Mouse (Mus musculus) CD4-positive, CD25-positive, alpha-beta regulatory T cell, adult 2 months (primary cell): ENCODE results near the gene Casp12.
"Not testable (repeated sequence)": the region's sequence is repeated elsewhere in the genome, so short reads cannot be mapped to it uniquely, and the experiment has no call there.

ENCODE experiments used
- DNase-seq: peaks from one replicate; pipeline ENCODE4 v3.0.0-alpha.2; 2012; ENCODE audit warnings: low read depth, low spot score

Gene Casp12

DNA sequence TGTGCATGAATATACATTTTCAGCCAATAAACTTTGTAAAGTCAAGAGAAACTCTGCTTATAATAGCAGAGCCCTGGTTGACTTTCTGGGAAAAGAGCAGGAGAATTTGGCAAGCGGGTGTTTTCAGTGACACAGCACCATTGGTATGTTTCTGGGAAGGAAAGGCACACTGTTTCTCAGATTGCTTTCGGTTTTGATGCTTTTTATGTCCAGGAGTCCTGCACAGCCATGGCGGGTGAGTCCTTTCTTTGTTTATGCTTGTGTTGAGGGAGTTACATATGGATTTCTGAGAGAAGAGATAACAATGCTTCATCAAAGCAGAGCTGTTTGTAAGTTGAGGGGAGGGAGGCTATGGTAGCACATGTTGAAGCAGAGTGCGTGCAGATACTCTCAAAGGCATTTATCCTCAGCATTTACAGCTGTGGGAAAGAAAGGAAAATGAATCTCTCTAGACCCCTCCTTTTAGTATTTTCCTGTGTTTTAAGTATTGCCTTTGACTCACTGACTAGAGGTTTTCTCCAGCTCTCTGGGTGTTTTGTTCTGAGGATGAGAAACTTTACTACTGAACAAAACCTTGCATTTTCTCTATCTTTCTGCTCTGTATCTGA lies at the start of gene Casp12:
Gene Casp12, plus strand, starts transcription at position 140 of the 608 bp plus-strand sequence.
- no peak for DNase-seq

GRCm38 (mm10) chr9:5296354-5297237 lies 48.6 kb upstream of the Casp12 start:
- DNase-seq, result no peak

- peak; percentile 38 for DNase-seq
These were observed 46.7 kb upstream of the Casp12 start, which contains the start of gene Casp1 for GRCm38 (mm10) chr9:5298329-5299131. Gene Casp1 (plus strand): TSS chr9:5298517.

DNA sequence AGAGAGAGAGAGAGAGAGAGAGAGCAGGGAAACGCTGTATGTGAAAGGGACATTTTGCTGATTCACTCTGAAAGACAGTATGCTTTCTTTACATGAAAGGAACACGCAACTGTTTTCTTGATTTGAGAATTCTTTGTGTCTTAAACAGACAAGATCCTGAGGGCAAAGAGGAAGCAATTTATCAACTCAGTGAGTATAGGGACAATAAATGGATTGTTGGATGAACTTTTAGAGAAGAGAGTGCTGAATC lies 46.2 kb upstream of the Casp12 start:
- DNase-seq, result no peak

GRCm38 (mm10) chr9:5308561-5308960 lies 36.7 kb upstream of the Casp12 start, which contains the start of gene Casp4:
Gene Casp4 (plus strand): TSS chr9:5308828.
- peak; percentile 61 for DNase-seq

GRCm38 (mm10) chr9:5310112-5310511 lies 35.1 kb upstream of the Casp12 start:
- no peak for DNase-seq

DNA sequence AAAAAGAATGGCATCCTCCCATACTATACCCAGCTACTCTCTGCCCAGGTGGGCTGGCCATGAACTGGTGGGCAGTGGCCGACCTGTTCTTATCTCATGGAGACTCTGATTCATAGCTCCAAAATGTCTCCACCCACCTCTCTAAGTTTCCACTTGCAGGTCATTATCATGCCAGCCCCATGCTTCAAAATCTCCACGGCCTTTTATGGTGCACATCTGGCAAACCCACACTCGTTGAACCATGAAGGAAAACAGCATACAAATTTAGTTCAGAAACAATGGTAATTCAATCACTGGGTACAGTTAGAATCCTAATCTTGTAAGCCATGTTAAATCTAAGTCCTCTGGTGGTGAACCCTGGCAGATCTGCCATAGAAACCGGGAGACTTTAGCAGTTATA lies 33.8 kb upstream of the Casp12 start:
- DNase-seq, result peak; percentile 35

DNA sequence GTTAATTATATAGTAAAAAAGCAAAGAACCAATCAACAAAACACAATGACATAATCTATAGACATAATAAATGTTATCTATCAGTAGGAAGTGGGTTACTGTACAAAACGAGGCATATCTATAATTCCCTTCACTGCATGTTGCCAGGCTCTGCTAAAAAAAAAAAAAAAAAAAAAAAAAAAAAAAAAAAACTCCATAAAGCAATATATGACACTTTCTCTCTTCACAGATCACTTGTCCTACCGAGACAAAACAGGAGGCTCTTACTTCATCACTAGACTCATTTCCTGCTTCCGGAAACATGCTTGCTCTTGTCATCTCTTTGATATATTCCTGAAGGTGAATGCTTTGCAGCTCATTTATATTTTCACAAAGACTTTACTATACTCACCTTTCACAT lies 17.0 kb upstream of the Casp12 start:
- no peak for DNase-seq

DNA sequence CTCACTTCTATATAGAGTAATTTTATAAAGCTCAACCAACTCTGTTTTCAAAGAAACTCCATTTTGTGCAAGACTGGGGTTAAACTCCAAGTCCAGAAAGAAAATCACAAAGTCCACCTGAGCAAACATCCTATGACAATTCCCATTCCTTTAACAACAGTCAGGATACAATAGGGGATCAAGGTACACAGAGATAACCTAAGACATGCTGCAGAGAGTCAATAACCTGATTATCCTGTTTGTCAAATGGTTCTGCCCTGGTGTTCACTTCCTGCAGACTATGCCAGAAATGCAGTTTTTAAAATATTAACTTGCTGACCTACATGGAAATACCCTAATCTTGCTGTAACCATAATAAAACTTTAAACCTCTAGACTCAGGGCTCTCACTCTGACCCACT lies 12.8 kb upstream of the Casp12 start:
- no peak for DNase-seq

DNA sequence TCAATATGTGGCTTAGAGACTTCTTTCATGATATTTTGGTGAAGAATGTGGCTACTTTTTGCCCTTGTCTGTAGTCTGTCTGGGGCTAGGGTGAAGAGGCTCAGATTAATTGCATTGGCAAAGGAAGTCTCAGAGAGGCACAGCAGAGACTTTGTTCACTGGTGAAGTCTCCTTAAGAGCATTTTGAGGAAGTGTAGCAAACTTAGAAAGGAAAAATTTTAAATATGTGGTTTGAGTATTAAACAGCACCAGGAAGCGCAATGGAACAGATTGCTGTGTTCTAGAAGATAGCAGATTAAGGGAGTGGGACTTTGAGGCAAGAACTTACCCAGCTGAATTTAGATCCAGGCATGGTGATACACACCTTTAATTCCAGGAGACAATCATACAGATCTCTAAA lies 11.8 kb upstream of the Casp12 start:
- no peak for DNase-seq

GRCm38 (mm10) chr9:5343092-5343491 lies 2.1 kb upstream of the Casp12 start:
- no peak for DNase-seq

- DNase-seq, result no peak
These were observed 1.1 kb upstream of the Casp12 start for GRCm38 (mm10) chr9:5344090-5344489.

- DNase-seq, result no peak
These were observed 2.2 kb downstream of the Casp12 start for GRCm38 (mm10) chr9:5347381-5347780.

DNA sequence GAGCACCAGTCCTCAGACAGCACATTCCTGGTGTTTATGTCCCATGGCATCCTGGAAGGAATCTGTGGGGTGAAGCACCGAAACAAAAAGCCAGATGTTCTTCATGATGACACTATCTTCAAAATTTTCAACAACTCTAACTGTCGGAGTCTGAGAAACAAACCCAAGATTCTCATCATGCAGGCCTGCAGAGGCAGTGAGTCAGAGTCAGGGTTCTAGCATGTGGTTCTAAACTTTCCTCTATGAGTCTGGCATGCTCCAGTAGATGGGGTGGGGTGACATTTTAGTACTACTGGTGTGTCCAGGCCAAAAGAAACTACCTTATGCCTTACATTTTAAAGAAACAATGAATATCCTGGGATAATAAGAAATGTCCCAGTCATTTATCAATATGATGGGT lies 8.4 kb downstream of the Casp12 start:
- no peak for DNase-seq

DNA sequence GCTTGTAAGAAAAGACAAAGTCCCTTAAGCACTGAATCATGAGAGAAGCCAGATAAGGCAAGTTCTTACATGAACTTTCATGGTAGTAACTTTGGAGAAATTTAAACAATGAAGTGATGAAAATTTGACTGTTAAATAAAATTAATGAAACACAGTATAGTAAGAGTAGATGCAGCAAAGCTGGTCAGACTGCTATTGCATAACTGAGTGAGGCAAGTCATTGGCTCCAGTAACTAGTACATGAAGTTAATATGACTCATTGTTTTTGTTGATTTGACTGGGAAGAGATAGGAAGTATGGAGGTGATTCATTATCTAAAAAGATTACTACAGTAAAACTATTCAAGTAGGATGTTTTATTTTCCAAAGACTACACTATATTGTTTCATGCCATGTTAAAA lies 11.6 kb downstream of the Casp12 start:
- no peak for DNase-seq

DNA sequence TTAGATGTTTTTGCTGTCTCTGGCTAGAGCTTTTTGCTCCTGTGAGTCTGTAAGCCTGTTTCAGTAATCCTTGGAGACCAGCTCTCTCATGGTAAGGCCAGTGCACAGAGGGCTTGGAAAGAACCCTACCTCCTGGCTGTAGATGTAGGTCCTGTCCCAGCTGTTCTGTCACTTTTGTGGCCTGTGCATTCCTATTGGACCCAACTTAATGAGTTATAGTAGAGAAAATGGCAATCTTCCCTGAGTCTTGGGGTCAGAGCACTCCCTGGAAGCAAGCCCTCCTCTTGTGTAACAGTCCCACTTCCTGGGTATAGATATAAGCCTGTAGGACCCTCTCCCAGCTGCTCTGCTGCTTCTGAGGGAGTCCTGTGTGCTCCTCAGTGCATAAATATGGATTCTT lies 48.3 kb downstream of the Casp12 start:
- DNase-seq, result no peak

DNA sequence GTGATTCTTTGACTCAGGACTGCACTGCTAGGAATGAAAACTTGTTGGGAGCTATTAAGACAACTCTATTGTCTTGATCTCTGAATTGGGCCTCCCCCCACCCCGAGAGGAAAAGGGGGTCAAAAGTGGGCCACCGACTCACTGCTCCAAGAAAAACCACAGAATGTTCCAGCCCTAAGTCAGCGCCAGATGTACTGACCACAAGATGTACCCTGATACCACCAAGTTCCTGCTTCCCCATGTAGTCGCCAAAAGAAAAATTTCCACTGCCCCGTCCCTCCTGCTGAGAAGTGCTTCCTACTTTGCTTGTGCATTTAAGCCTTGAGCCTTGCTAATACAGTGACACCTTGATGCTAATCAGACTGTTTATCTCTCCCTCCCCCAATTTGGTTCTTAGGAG lies 50.6 kb downstream of the Casp12 start:
- not testable (repeated sequence) for DNase-seq

DNA sequence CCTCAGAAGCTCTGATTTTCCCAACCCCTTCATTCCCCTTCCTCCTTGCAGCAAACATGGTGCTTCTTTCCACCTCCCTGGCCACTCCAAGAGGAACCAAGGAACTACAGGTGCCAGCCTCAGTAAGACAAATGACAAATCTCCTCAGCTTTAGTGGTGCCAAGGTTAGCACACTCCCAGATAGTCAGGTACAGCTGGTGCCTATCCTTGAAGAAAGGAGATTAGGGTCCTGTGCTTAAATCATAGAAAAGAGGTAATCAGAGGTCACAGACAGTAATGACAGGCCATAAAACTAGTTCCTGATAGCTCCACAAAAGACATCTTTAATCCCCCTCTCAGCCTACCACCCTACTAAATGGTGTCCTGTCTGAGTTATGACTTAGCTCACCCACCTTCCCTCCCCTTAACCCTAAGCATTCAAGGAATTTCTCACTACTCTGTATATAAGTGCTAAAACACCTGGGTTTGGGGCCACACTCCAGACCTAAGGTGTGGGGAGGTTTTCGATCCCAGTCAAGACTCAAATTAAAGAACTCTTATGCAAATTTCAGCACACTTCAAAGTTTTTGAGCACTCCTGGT lies 65.8 kb downstream of the Casp12 start:
- no peak for DNase-seq

DNA sequence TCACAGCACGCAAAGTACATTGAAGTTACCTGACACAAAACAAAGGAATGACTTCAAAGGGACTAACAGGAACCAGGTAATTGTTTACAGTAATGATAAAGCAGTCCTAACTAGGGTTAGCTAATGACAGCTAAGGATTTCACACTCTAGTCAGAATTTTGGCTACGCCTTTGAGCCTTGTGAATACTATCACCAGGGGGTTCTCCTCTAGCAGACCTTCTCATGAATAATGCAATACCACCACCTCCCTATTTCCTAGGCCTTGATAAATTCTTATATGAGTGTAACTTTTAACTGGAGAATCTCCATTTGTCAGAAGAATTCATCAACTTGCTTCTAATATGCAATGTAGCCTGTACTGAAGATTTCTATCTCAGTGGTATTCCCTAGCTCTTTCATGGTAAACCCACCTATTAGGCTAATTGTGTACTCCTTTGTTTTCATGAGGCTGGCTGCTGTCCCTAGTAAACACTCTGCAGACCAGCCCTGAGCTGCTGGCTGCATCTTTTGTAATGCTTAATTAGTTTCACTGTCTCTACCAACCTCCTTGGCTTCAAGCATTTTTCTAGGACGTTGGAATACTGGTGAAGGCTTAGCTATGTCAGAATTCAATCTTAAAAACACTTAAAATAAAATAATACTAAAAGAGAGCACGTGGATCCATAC lies 67.3 kb downstream of the Casp12 start:
- no peak for DNase-seq

- DNase-seq, result no peak
These were observed 72.6 kb downstream of the Casp12 start for GRCm38 (mm10) chr9:5417871-5418270.
